Mouse (Mus musculus) brain, embryonic 14.5 days (tissue): ENCODE measurements at regions not wholly inside any gene's neighbourhood (a gene's known extent, or its start where the extent isn't known, plus 50 kb on each side); places are given as distances from the start of the nearest gene placed in this dataset.

Source experiments
- CTCF ChIP-seq: fragments of 200-500 bp; IDR thresholded peaks from 2 replicates; pipeline ENCODE4 v1.5.1; 2012; ENCODE audit warnings: inconsistent platforms, mild to moderate bottlenecking, moderate library complexity, borderline replicate concordance; ENCODE audit not compliant: insufficient read depth, insufficient read length; ENCODE audit errors: extremely low read depth
- POLR2A ChIP-seq: fragments of 200-500 bp; IDR thresholded peaks from 2 replicates; pipeline ENCODE4 v1.6.1; 2012; ENCODE audit warnings: mild to moderate bottlenecking, inconsistent platforms, borderline replicate concordance; ENCODE audit not compliant: poor library complexity, insufficient read depth, insufficient read length, severe bottlenecking; ENCODE audit errors: extremely low read depth

- no peak for TF ChIP-seq CTCF
- no peak for TF ChIP-seq POLR2A
These were observed 2402.8 kb upstream of the Gm7489 start for GRCm38 (mm10) chr15:51481856-51482255.
